Mouse (Mus musculus) spleen, adult 12 weeks (tissue): Measurements from ENCODE around the gene Nol10.

Source experiments
- DNase-seq: peaks from one replicate; pipeline ENCODE4 v3.0.0; 2022; ENCODE audit warnings: low spot score

The Nol10 gene

DNA sequence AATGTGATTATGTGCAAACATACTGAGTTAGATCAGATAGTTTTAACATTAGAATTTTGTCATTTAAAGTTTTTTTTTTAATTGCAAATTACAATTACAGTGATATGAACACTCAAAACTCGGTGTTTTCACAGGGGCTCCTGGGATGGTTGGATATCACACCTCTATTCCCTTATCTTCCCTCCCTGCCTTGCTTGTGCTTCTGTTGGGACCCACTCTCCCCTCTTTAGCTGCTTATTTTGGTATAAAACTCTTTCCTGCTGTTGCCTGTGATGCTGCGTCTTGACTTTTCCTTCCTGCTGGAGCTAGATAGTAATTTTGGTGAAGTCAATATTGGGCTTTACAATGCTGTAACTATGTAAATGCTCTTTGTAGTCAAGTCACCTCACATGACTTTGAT lies 63.0 kb downstream of the Nol10 start:
- DNase-seq = no peak

- peak; percentile 26 for DNase-seq
These were observed 63.7 kb downstream of the Nol10 start for GRCm38 (mm10) chr12:17411797-17412526.

GRCm38 (mm10) chr12:17414734-17415133 lies 66.5 kb downstream of the Nol10 start:
- no peak for DNase-seq

GRCm38 (mm10) chr12:17420168-17420810 lies 72.0 kb downstream of the Nol10 start:
- DNase-seq = no peak

GRCm38 (mm10) chr12:17425254-17426169 lies 77.3 kb downstream of the Nol10 start:
- DNase-seq = no peak

- DNase-seq = no peak
These were observed 78.5 kb downstream of the Nol10 start for GRCm38 (mm10) chr12:17426735-17427134.

GRCm38 (mm10) chr12:17430578-17430977 lies 82.3 kb downstream of the Nol10 start:
- DNase-seq = no peak

- no peak for DNase-seq
These were observed 82.9 kb downstream of the Nol10 start for GRCm38 (mm10) chr12:17431166-17431565.

DNA sequence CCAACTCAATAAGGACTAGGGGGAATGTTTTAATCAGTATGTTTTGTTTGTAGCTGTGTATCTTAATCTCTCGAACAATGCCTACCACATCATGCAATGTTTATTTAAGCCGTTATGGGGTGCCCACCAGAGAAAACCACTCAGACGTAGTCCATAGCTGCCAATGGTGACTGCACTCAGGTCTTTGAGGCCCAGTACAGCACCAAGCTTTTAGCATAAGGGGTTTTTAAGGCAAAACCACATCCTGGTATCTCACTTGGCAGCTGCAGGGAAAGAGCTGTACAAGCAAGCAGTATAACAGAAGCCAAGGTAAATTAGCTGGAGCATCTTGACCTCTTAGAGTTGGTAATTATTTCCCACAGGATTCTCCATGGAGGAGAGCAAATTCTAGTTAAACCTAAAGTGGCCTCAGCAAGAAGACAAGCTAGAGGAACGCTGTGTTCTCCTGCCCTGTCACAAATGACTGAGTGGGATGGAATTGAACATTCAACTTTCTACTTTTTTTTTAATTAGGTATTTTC lies 83.6 kb downstream of the Nol10 start:
- no peak for DNase-seq

DNA sequence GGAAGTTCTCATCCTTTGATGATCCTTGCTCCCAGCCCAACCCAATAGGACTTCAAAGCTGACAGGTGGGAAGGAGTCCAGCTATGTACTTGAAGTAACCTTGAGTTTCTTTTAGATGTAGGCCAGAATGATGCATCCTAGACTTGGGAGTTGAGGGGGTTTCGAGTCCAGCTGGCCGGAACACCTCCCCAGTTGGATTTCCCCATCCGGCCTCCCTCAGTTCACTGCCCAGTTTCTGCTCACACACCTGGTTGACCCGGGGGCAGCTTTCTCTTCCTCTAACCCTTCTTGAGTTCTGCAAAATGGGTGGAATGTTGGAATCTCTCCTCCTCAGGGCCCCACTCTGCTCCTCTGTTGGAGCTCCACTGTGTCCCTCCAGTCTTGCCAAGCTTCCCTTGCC lies 85.5 kb downstream of the Nol10 start:
- DNase-seq = no peak

- DNase-seq = no peak
These were observed 88.2 kb downstream of the Nol10 start for GRCm38 (mm10) chr12:17436471-17436870.

GRCm38 (mm10) chr12:17440251-17440651 lies 92.0 kb downstream of the Nol10 start:
- no peak for DNase-seq

- DNase-seq = no peak
These were observed 93.2 kb downstream of the Nol10 start for GRCm38 (mm10) chr12:17441495-17441894.

- no peak for DNase-seq
These were observed 96.1 kb downstream of the Nol10 start for GRCm38 (mm10) chr12:17444406-17444805.

DNA sequence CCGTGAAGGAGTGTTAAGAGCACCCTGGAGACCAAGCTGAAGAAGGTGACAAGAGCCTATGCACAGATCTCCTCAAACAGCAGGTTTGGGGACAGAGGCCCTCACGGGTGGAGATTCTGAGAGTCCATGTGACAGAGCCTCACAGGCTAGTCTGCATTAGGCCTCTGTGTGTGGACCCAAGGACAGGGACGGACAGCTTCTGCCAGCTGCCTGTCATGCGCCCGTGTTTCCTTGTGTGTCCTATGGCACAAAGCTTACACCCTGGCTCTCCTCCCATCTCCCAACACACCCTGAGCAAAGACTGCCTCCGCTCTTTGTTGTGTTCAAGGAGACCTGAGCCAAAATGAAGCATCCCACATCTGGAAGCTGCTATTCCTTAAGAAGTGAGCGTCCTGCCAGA lies 97.0 kb downstream of the Nol10 start:
- no peak for DNase-seq

- DNase-seq = no peak
These were observed 100.5 kb downstream of the Nol10 start for GRCm38 (mm10) chr12:17448781-17449180.

- no peak for DNase-seq
These were observed 101.4 kb downstream of the Nol10 start for GRCm38 (mm10) chr12:17449661-17450091.

GRCm38 (mm10) chr12:17450503-17450902 lies 102.2 kb downstream of the Nol10 start:
- DNase-seq = no peak

- DNase-seq = no peak
These were observed 102.7 kb downstream of the Nol10 start for GRCm38 (mm10) chr12:17450908-17451307.

DNA sequence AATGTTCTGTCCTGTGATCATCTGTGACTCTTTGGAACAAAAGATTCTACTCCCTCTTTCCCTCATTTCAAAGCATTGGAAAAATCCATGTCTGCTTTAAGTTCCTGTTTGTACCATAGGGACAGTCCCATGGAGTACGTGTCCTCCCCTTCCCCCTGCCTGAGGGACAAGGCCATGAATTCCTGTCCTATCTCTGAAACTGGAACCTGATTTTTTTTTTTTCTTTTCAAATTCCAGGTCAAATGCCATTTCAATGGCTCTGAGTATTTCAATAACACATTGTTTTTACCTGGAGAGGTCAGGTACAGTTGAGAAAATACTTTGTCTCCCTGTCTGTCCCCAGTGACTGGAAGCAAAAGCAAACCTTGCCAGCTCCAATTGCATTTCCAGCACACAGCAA lies 104.0 kb downstream of the Nol10 start:
- no peak for DNase-seq

DNA sequence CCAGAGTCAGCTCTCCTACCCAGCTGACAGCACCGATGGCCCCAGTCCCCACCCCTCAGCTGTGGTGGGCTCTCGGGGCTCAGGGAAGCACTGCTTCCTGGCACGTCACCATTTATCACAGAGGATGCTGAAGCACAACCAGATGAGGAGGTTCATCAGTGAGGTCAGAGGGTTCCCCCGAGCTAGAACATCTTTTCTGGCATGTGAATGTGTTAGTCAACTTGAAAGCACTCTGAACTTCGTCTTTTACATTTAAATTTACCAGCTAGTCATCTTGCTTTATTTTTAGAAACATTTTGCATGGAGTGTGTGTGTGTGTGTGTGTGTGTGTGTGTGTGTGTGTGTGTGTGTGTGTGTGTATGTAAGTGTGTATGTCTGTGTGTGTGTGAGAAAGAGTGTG lies 105.7 kb downstream of the Nol10 start:
- no peak for DNase-seq

GRCm38 (mm10) chr12:17455096-17455495 lies 106.8 kb downstream of the Nol10 start:
- DNase-seq = no peak
